Mouse (Mus musculus): ENCODE measurements at regions not wholly inside any gene's neighbourhood (a gene's known extent, or its start where the extent isn't known, plus 50 kb on each side); places are given as distances from the start of the nearest gene placed in this dataset.
"Not testable (repeated sequence)": the region's sequence is repeated elsewhere in the genome, so short reads cannot be mapped to it uniquely, and the experiment has no call there.

DNA sequence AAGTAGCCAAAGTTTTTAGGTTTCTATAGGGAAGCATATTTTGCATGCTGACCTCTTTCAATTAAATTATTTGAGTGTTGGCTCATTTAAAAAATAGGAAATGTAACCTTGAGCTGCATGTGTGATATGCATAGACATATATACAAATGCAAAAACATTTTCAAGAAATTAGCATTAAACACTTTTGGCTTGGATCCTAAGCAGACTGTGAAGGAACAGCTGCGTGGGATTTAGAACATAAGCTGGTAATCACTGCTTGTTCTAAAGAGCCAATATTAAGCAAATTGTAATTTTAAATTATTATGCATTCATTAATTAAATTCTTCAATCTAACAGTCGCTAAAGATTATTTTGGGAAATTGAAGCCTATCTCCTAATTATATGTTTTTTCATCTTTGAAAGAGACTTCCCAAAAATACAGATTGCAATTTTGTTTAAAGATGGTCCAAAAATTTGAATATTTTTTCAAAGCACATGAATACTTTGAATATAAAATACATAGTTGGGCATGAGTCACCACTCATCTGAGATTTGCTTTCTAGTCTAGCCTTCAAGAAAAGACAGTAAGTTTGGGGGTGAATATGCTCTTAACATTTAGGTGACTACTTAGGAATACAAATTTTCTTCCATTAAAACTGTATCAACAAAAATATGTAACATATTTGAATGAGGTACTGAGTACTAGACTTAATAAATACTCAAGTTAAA is 163.3 kb upstream of the Hsf2 start:
- DNase-seq (ENCODE audit: low spot score), result no peak

DNA sequence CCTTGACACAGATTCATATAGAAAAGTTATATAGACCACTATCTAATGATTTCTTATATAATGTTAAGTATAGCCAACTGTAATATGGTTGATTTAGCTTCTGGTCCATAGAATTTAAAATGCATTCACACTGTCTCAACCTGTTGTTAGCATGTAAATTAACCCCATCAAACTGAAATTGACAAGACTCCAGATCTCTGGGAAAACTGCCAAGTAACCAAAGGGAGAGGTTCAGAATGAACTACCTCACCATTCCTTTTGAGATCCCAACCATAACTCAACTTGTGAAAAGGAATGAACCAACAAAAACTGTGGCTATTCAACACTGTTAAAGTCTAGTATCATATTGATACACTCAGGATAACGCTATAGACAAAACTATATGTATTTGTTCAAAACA is 162.0 kb upstream of the Hsf2 start:
- DNase-seq (ENCODE audit: low spot score), result no peak

DNA sequence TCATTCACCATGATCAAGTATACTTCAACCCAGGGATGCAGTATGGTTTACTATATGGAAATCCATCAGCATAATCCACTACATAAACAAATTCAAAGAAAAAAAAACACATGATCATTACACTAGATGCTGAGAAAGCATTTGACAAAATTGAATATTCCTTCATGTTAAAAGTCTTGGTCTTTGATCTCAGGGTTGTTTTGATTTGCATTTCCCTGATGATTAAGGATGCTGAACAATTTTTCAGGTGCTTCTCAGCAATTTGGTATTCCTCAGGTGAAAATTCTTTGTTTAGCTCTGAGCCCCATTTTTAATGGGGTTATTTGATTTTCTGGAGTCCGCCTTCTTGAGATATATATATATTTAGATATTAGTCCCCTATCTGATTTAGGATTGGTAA is 123.4 kb upstream of the Hsf2 start:
- not testable (repeated sequence) for DNase-seq (ENCODE audit: low spot score)

All from retina, embryonic 14.5 days (tissue).